Mouse (Mus musculus): Measurements from ENCODE around the gene A430005L14Rik.
A peak's percentile ranks its signal among the peaks of the same experiment; 100 is the strongest.

A430005L14Rik gene

GRCm38 (mm10) chr4:153974431-153975291 lies 17.6 kb downstream of the A430005L14Rik start, which contains the start of the genes Dffb and Cep104:
Gene Dffb, minus strand, starts transcription at chr4:153975126.
Gene Cep104, plus strand, starts transcription at chr4:153975194.
- DNase-seq (ENCODE audit: low read depth) = peak; percentile 94

- no peak for DNase-seq (ENCODE audit: low read depth)
These were observed 18.2 kb downstream of the A430005L14Rik start for GRCm38 (mm10) chr4:153975292-153975662.

GRCm38 (mm10) chr4:153975768-153976167 lies 18.7 kb downstream of the A430005L14Rik start:
- peak; percentile 6 for DNase-seq (ENCODE audit: low read depth)

GRCm38 (mm10) chr4:153979243-153979642 lies 22.2 kb downstream of the A430005L14Rik start:
- no peak for DNase-seq (ENCODE audit: low read depth)

GRCm38 (mm10) chr4:153980470-153980869 lies 23.4 kb downstream of the A430005L14Rik start:
- no peak for DNase-seq (ENCODE audit: low read depth)

- DNase-seq (ENCODE audit: low read depth) = no peak
These were observed 35.7 kb downstream of the A430005L14Rik start for GRCm38 (mm10) chr4:153992715-153993114.

GRCm38 (mm10) chr4:153993505-153993904 lies 36.5 kb downstream of the A430005L14Rik start:
- DNase-seq (ENCODE audit: low read depth) = peak; percentile 10

GRCm38 (mm10) chr4:154005488-154005887 lies 48.5 kb downstream of the A430005L14Rik start:
- no peak for DNase-seq (ENCODE audit: low read depth)

GRCm38 (mm10) chr4:154006264-154006663 lies 49.2 kb downstream of the A430005L14Rik start:
- no peak for DNase-seq (ENCODE audit: low read depth)

- no peak for DNase-seq (ENCODE audit: low read depth)
These were observed 50.7 kb downstream of the A430005L14Rik start for GRCm38 (mm10) chr4:154007759-154008158.

GRCm38 (mm10) chr4:154010907-154011645 lies 54.0 kb downstream of the A430005L14Rik start:
- DNase-seq (ENCODE audit: low read depth) = no peak

Data from NIH3T3 (cell line).